Mouse (Mus musculus): ENCODE measurements around the gene Ankrd6.

Ankrd6 gene

GRCm38 (mm10) chr4:32951035-32951940, 647 bp upstream of the Ankrd6 start:
- no peak for DNase-seq (ENCODE audit: low read depth in 1 of 2, low spot score in 2 of 2)

- DNase-seq (ENCODE audit: low read depth in 1 of 2, low spot score in 2 of 2) = no peak
Measured at GRCm38 (mm10) chr4:32948696-32949095, 1.9 kb downstream of the Ankrd6 start.

- no peak for DNase-seq (ENCODE audit: low read depth in 1 of 2, low spot score in 2 of 2)
Measured at GRCm38 (mm10) chr4:32947631-32948030, 3.0 kb downstream of the Ankrd6 start.

- DNase-seq (ENCODE audit: low read depth in 1 of 2, low spot score in 2 of 2) = no peak
Measured at GRCm38 (mm10) chr4:32940984-32941383, 9.7 kb downstream of the Ankrd6 start.

- no peak for DNase-seq (ENCODE audit: low read depth in 1 of 2, low spot score in 2 of 2)
Measured at GRCm38 (mm10) chr4:32939964-32940363, 10.7 kb downstream of the Ankrd6 start.

- no peak for DNase-seq (ENCODE audit: low read depth in 1 of 2, low spot score in 2 of 2)
Measured at GRCm38 (mm10) chr4:32939521-32939920, 11.1 kb downstream of the Ankrd6 start.

GRCm38 (mm10) chr4:32936762-32937341, 13.8 kb downstream of the Ankrd6 start:
- DNase-seq (ENCODE audit: low read depth in 1 of 2, low spot score in 2 of 2) = no peak

GRCm38 (mm10) chr4:32932056-32932455, 18.6 kb downstream of the Ankrd6 start:
- no peak for DNase-seq (ENCODE audit: low read depth in 1 of 2, low spot score in 2 of 2)

GRCm38 (mm10) chr4:32929750-32930149, 20.9 kb downstream of the Ankrd6 start:
- DNase-seq (ENCODE audit: low read depth in 1 of 2, low spot score in 2 of 2) = no peak

GRCm38 (mm10) chr4:32928692-32929448, 21.8 kb downstream of the Ankrd6 start:
- DNase-seq (ENCODE audit: low read depth in 1 of 2, low spot score in 2 of 2) = no peak

- DNase-seq (ENCODE audit: low read depth in 1 of 2, low spot score in 2 of 2) = no peak
Measured at GRCm38 (mm10) chr4:32923891-32924294, 26.7 kb downstream of the Ankrd6 start.

GRCm38 (mm10) chr4:32923436-32923835, 27.2 kb downstream of the Ankrd6 start:
- no peak for DNase-seq (ENCODE audit: low read depth in 1 of 2, low spot score in 2 of 2)

GRCm38 (mm10) chr4:32922871-32923270, 27.8 kb downstream of the Ankrd6 start:
- DNase-seq (ENCODE audit: low read depth in 1 of 2, low spot score in 2 of 2) = no peak

GRCm38 (mm10) chr4:32920863-32921262, 29.8 kb downstream of the Ankrd6 start:
- no peak for DNase-seq (ENCODE audit: low read depth in 1 of 2, low spot score in 2 of 2)

- DNase-seq (ENCODE audit: low read depth in 1 of 2, low spot score in 2 of 2) = no peak
Measured at GRCm38 (mm10) chr4:32918571-32918970, 32.1 kb downstream of the Ankrd6 start.

- DNase-seq (ENCODE audit: low read depth in 1 of 2, low spot score in 2 of 2) = no peak
Measured at GRCm38 (mm10) chr4:32916689-32917385, 33.8 kb downstream of the Ankrd6 start.

GRCm38 (mm10) chr4:32915928-32916327, 34.7 kb downstream of the Ankrd6 start:
- no peak for DNase-seq (ENCODE audit: low read depth in 1 of 2, low spot score in 2 of 2)

- no peak for DNase-seq (ENCODE audit: low read depth in 1 of 2, low spot score in 2 of 2)
Measured at GRCm38 (mm10) chr4:32909996-32910395, 40.6 kb downstream of the Ankrd6 start.

GRCm38 (mm10) chr4:32909241-32909979, 41.2 kb downstream of the Ankrd6 start:
- DNase-seq (ENCODE audit: low read depth in 1 of 2, low spot score in 2 of 2) = no peak

- DNase-seq (ENCODE audit: low read depth in 1 of 2, low spot score in 2 of 2) = no peak
Measured at GRCm38 (mm10) chr4:32907631-32908030, 43.0 kb downstream of the Ankrd6 start.

All from monocyte, adult 2 months (primary cell).